Mouse (Mus musculus): ENCODE data around the gene Otog. TPM values are rescaled to one million over a fixed set of nuclear protein-coding genes. Genes with fewer than 3 reads are reported as not detected.

The Otog gene
- polyA plus RNA-seq, 1 experiment from 2014 or later: not detected

GRCm38 (mm10) chr7:46251841-46252240 is 11.1 kb downstream of the Otog start:
- no peak for ATAC-seq
- WGBS (ENCODE audit: insufficient replicate concordance): 65% methylated on average over 4 of the region's 4 CpGs
- Histone ChIP-seq H3K27me3 (ENCODE audit: insufficient read depth, low read length) (no peaks in the 10 kb centered on the region), H3K4me2 (ENCODE audit: low read depth, low read length) (no peak overlapping the region), H3K9ac (replicated peaks) (no peak overlapping the region), H3K4me3 (ENCODE audit: low read depth, low read length) (no peak overlapping the region), H3K9me3 (ENCODE audit: low read length) (no peaks in the 10 kb centered on the region), H3K4me1 (ENCODE audit: insufficient read depth) (no peaks in the 10 kb centered on the region), H3K36me3 (replicated peaks; ENCODE audit: insufficient read depth, low read length) (no peaks in the 10 kb centered on the region), H3K27ac (ENCODE audit: low read depth) (no peak overlapping the region)
- no peak for DNase-seq
- no peak for TF ChIP-seq EP300 (IDR thresholded peaks at IDR 0.05; ENCODE audit: low read depth)
- TF ChIP-seq CTCF (IDR thresholded peaks at IDR 0.05; ENCODE audit: low read depth): peak; percentile 25; the same call in 1 of the 2 replicates

GRCm38 (mm10) chr7:46276156-46276555 is 35.4 kb downstream of the Otog start:
- Histone ChIP-seq H3K9ac (replicated peaks) (no peak overlapping the region), H3K36me3 (replicated peaks; ENCODE audit: insufficient read depth, low read length) (no peaks in the 10 kb centered on the region), H3K4me1 (ENCODE audit: insufficient read depth) (no peaks in the 10 kb centered on the region), H3K4me3 (ENCODE audit: low read depth, low read length) (no peak overlapping the region), H3K4me2 (ENCODE audit: low read depth, low read length) (no peak overlapping the region), H3K27ac (ENCODE audit: low read depth) (no peak overlapping the region), H3K27me3 (ENCODE audit: insufficient read depth, low read length) (no peaks in the 10 kb centered on the region), H3K9me3 (ENCODE audit: low read length) (no peaks in the 10 kb centered on the region)
- DNase-seq (no peak), ATAC-seq (no peak)
- WGBS (ENCODE audit: insufficient replicate concordance): 44% methylated on average over 5 of the region's 5 CpGs
- TF ChIP-seq EP300 (IDR thresholded peaks at IDR 0.05; ENCODE audit: low read depth): no peak
- TF ChIP-seq CTCF (IDR thresholded peaks at IDR 0.05; ENCODE audit: low read depth): no peak

GRCm38 (mm10) chr7:46279946-46280345 is 39.2 kb downstream of the Otog start:
- H3K4me2 ChIP-seq (ENCODE audit: low read depth, low read length): no peak overlapping the region
- H3K4me3 ChIP-seq (ENCODE audit: low read depth, low read length): no peak overlapping the region
- TF ChIP-seq CTCF (IDR thresholded peaks at IDR 0.05; ENCODE audit: low read depth) (peak; percentile 72), EP300 (IDR thresholded peaks at IDR 0.05; ENCODE audit: low read depth) (no peak)
- H3K27me3 ChIP-seq (ENCODE audit: insufficient read depth, low read length): no peaks in the 10 kb centered on the region
- no peak for ATAC-seq
- DNase-seq: peak; percentile 50
- H3K4me1 ChIP-seq (ENCODE audit: insufficient read depth): no peaks in the 10 kb centered on the region
- H3K9ac ChIP-seq (replicated peaks): no peak overlapping the region
- no peaks in the 10 kb centered on the region for H3K36me3 ChIP-seq (replicated peaks; ENCODE audit: insufficient read depth, low read length)
- WGBS (ENCODE audit: insufficient replicate concordance): 9% methylated on average over 6 of the region's 6 CpGs
- H3K27ac ChIP-seq (ENCODE audit: low read depth): no peak overlapping the region
- no peaks in the 10 kb centered on the region for H3K9me3 ChIP-seq (ENCODE audit: low read length)

GRCm38 (mm10) chr7:46280896-46281295 is 40.1 kb downstream of the Otog start:
- TF ChIP-seq EP300 (IDR thresholded peaks at IDR 0.05; ENCODE audit: low read depth) (no peak), CTCF (IDR thresholded peaks at IDR 0.05; ENCODE audit: low read depth) (no peak)
- no peak overlapping the region for H3K4me2 ChIP-seq (ENCODE audit: low read depth, low read length)
- H3K36me3 ChIP-seq (replicated peaks; ENCODE audit: insufficient read depth, low read length): no peaks in the 10 kb centered on the region
- H3K27ac ChIP-seq (ENCODE audit: low read depth): no peak overlapping the region
- no peaks in the 10 kb centered on the region for H3K4me1 ChIP-seq (ENCODE audit: insufficient read depth)
- no peaks in the 10 kb centered on the region for H3K9me3 ChIP-seq (ENCODE audit: low read length)
- ATAC-seq: no peak
- H3K4me3 ChIP-seq (ENCODE audit: low read depth, low read length): no peak overlapping the region
- no peak overlapping the region for H3K9ac ChIP-seq (replicated peaks)
- H3K27me3 ChIP-seq (ENCODE audit: insufficient read depth, low read length): no peaks in the 10 kb centered on the region
- DNase-seq: no peak

- H3K9ac ChIP-seq (replicated peaks): no peak overlapping the region
- no peak overlapping the region for H3K4me3 ChIP-seq (ENCODE audit: low read depth, low read length)
- TF ChIP-seq CTCF (IDR thresholded peaks at IDR 0.05; ENCODE audit: low read depth) (no peak), EP300 (IDR thresholded peaks at IDR 0.05; ENCODE audit: low read depth) (no peak)
- no peaks in the 10 kb centered on the region for H3K4me1 ChIP-seq (ENCODE audit: insufficient read depth)
- no peak overlapping the region for H3K27ac ChIP-seq (ENCODE audit: low read depth)
- no peaks in the 10 kb centered on the region for H3K36me3 ChIP-seq (replicated peaks; ENCODE audit: insufficient read depth, low read length)
- no peaks in the 10 kb centered on the region for H3K27me3 ChIP-seq (ENCODE audit: insufficient read depth, low read length)
- no peak for ATAC-seq
- no peak for DNase-seq
- no peak overlapping the region for H3K4me2 ChIP-seq (ENCODE audit: low read depth, low read length)
- no peaks in the 10 kb centered on the region for H3K9me3 ChIP-seq (ENCODE audit: low read length)
- 66% methylated on average over 7 of the region's 7 CpGs for WGBS (ENCODE audit: insufficient replicate concordance)
These were observed 41.5 kb downstream of the Otog start for GRCm38 (mm10) chr7:46282276-46282675.

- Histone ChIP-seq H3K27me3 (ENCODE audit: insufficient read depth, low read length) (no peaks in the 10 kb centered on the region), H3K27ac (ENCODE audit: low read depth) (no peak overlapping the region), H3K4me3 (ENCODE audit: low read depth, low read length) (no peak overlapping the region), H3K4me1 (ENCODE audit: insufficient read depth) (no peaks in the 10 kb centered on the region), H3K36me3 (replicated peaks; ENCODE audit: insufficient read depth, low read length) (no peaks in the 10 kb centered on the region), H3K9ac (replicated peaks) (no peak overlapping the region), H3K4me2 (ENCODE audit: low read depth, low read length) (no peak overlapping the region), H3K9me3 (ENCODE audit: low read length) (no peaks in the 10 kb centered on the region)
- TF ChIP-seq EP300 (IDR thresholded peaks at IDR 0.05; ENCODE audit: low read depth) (no peak), CTCF (IDR thresholded peaks at IDR 0.05; ENCODE audit: low read depth) (no peak)
- DNase-seq (no peak), ATAC-seq (no peak)
- 70% methylated on average over 10 of the region's 10 CpGs for WGBS (ENCODE audit: insufficient replicate concordance)
These were observed 42.9 kb downstream of the Otog start for GRCm38 (mm10) chr7:46283681-46284080.

Data from liver, postnatal 0 days (tissue).